Mouse (Mus musculus) embryonic facial prominence, embryonic 11.5 days (tissue): ENCODE measurements around the gene Ankrd17. TPM values are rescaled to one million over a fixed set of nuclear protein-coding genes. Genes with fewer than 3 reads are reported as not detected.

Experiments
- ATAC-seq: fragments of 200-750 bp; cut with Nextera tagmentation; replicated peaks from 2 replicates; pipeline ENCODE4 v1.8.0; 2017; ENCODE audit warnings: low read depth; ENCODE audit not compliant: insufficient number of reproducible peaks, low FRiP score, low TSS enrichment
- DNase-seq: peaks from one replicate; pipeline ENCODE4 v3.0.0-alpha.2; 2015; ENCODE audit warnings: low spot score
- H3K27ac ChIP-seq: fragments of 300-500 bp; sonication (generic); replicated peaks from 2 replicates; pipeline ENCODE4 v1.5.1; 2014; ENCODE audit warnings: mild to moderate bottlenecking, low read depth, low read length, control low read depth
- H3K27me3 ChIP-seq: fragments of 300-500 bp; sonication (generic); 2 replicates; pipeline ENCODE4 v1.6.1; 2014; ENCODE audit warnings: mild to moderate bottlenecking, low read length, moderate library complexity, mixed read lengths; ENCODE audit not compliant: control insufficient read depth, insufficient read depth
- H3K36me3 ChIP-seq: fragments of 300-500 bp; sonication (generic); replicated peaks from 2 replicates; pipeline ENCODE4 v1.6.1; 2014; ENCODE audit warnings: low read depth, mild to moderate bottlenecking, low read length, moderate library complexity, mixed read lengths; ENCODE audit not compliant: control insufficient read depth, insufficient read depth
- H3K4me1 ChIP-seq: fragments of 300-500 bp; sonication (generic); 2 replicates; pipeline ENCODE4 v1.6.1; 2014; ENCODE audit warnings: low read length, mixed read lengths; ENCODE audit not compliant: control insufficient read depth, insufficient read depth
- H3K4me2 ChIP-seq: fragments of 300-500 bp; sonication (generic); 2 replicates; pipeline ENCODE4 v1.6.1; 2014; ENCODE audit warnings: low read depth, mild to moderate bottlenecking, control low read depth, low read length, moderate library complexity
- H3K4me3 ChIP-seq: fragments of 300-500 bp; sonication (generic); 2 replicates; pipeline ENCODE4 v1.5.1; 2014; ENCODE audit warnings: low read depth, low read length, control low read depth
- H3K9ac ChIP-seq: fragments of 300-500 bp; sonication (generic); replicated peaks from 2 replicates; pipeline ENCODE4 v1.6.1; 2014; ENCODE audit warnings: mild to moderate bottlenecking, control low read depth, low read length
- H3K9me3 ChIP-seq: fragments of 300-500 bp; sonication (generic); replicated peaks from 2 replicates; pipeline ENCODE4 v1.6.1; 2016; ENCODE audit warnings: mild to moderate bottlenecking, low read length, inconsistent platforms, mixed read lengths; ENCODE audit not compliant: control insufficient read depth
- WGBS: fragments of 180-500 bp; shearing (Covaris S2); extraction: QIAGEN DNeasy Blood & Tissue Kit; methylation state at CpG from one replicate; pipeline ENCODE4 v1.1.7; 2014; 5-methylcytosine and 5-hydroxymethylcytosine counted together
- polyA plus RNA-seq: library from polyadenylated mRNA; unstranded; fragments of >200 nt; fragmentation: Nextera tagmentation; extraction: Ambion mirVana; gene quantifications from 2 replicates; pipeline ENCODE4 v1.2.1, GENCODE M21; 2014

The Ankrd17 gene
- polyA plus RNA-seq, 1 experiment from 2014 or later, result 27.8 TPM

- H3K27me3 ChIP-seq, result no peaks in the 10 kb centered on the region
- H3K9ac ChIP-seq, result no peak overlapping the region
- DNase-seq (no peak), ATAC-seq (no peak)
- H3K4me1 ChIP-seq, result no peaks in the 10 kb centered on the region
- no peak overlapping the region for H3K27ac ChIP-seq
- WGBS, result 94% methylated on average over 3 of the region's 3 CpGs
- H3K36me3 ChIP-seq, result no peaks in the 10 kb centered on the region
- no peak overlapping the region for H3K4me3 ChIP-seq
- H3K4me2 ChIP-seq, result no peak overlapping the region
- no peaks in the 10 kb centered on the region for H3K9me3 ChIP-seq
These were observed 19.5 kb downstream of the Ankrd17 start for GRCm38 (mm10) chr5:90346877-90347276.

GRCm38 (mm10) chr5:90340847-90341246 is 25.5 kb downstream of the Ankrd17 start:
- no peaks in the 10 kb centered on the region for H3K4me1 ChIP-seq
- H3K4me2 ChIP-seq, result no peak overlapping the region
- no peak overlapping the region for H3K27ac ChIP-seq
- ATAC-seq, result no peak
- 79% methylated on average over 4 of the region's 4 CpGs for WGBS
- no peaks in the 10 kb centered on the region for H3K27me3 ChIP-seq
- no peaks in the 10 kb centered on the region for H3K36me3 ChIP-seq
- no peaks in the 10 kb centered on the region for H3K9me3 ChIP-seq
- H3K9ac ChIP-seq, result no peak overlapping the region
- DNase-seq, result no peak
- H3K4me3 ChIP-seq, result no peak overlapping the region

GRCm38 (mm10) chr5:90339953-90340343 is 26.4 kb downstream of the Ankrd17 start:
- H3K36me3 ChIP-seq, result no peaks in the 10 kb centered on the region
- no peak for ATAC-seq
- WGBS, result 93% methylated on average over 1 of the region's 1 CpGs
- H3K4me3 ChIP-seq, result no peak overlapping the region
- H3K9ac ChIP-seq, result no peak overlapping the region
- H3K27ac ChIP-seq, result no peak overlapping the region
- no peaks in the 10 kb centered on the region for H3K27me3 ChIP-seq
- no peaks in the 10 kb centered on the region for H3K9me3 ChIP-seq
- DNase-seq, result no peak
- H3K4me1 ChIP-seq, result no peaks in the 10 kb centered on the region
- H3K4me2 ChIP-seq, result no peak overlapping the region

GRCm38 (mm10) chr5:90339129-90339952 is 27.0 kb downstream of the Ankrd17 start:
- no peak overlapping the region for H3K9ac ChIP-seq

GRCm38 (mm10) chr5:90338177-90339091 is 27.9 kb downstream of the Ankrd17 start:
- Histone ChIP-seq H3K27me3 (no peaks in the 10 kb centered on the region), H3K4me1 (no peaks in the 10 kb centered on the region), H3K4me3 (no peak overlapping the region), H3K27ac (no peak overlapping the region), H3K36me3 (no peaks in the 10 kb centered on the region), H3K9me3 (no peaks in the 10 kb centered on the region), H3K9ac (no peak overlapping the region), H3K4me2 (no peak overlapping the region)
- ATAC-seq, result no peak
- no peak for DNase-seq
- 71% methylated on average over 7 of the region's 7 CpGs for WGBS

More at GRCm38 (mm10) chr5:90339129-90339952, 27.0 kb downstream of the Ankrd17 start:
- Histone ChIP-seq H3K4me3 (no peak overlapping the region), H3K27me3 (no peaks in the 10 kb centered on the region), H3K4me2 (no peak overlapping the region; the same call in 1 of the 2 replicates), H3K36me3 (no peaks in the 10 kb centered on the region), H3K9me3 (no peaks in the 10 kb centered on the region), H3K27ac (no peak overlapping the region), H3K4me1 (no peaks in the 10 kb centered on the region)
- DNase-seq (peak; percentile 70), ATAC-seq (0 out of 2 replicates have a peak, but pooled peaks have one; percentile 52)
- WGBS, result 23% methylated on average over 5 of the region's 5 CpGs

GRCm38 (mm10) chr5:90332478-90332877 is 33.9 kb downstream of the Ankrd17 start:
- Histone ChIP-seq H3K27me3 (no peaks in the 10 kb centered on the region), H3K36me3 (no peaks in the 10 kb centered on the region), H3K4me2 (no peak overlapping the region), H3K9ac (no peak overlapping the region), H3K27ac (no peak overlapping the region), H3K4me1 (no peaks in the 10 kb centered on the region), H3K9me3 (no peaks in the 10 kb centered on the region), H3K4me3 (no peak overlapping the region)
- DNase-seq (no peak), ATAC-seq (no peak)
- WGBS, result 95% methylated on average over 2 of the region's 2 CpGs

- H3K27me3 ChIP-seq, result no peaks in the 10 kb centered on the region
- DNase-seq, result no peak
- H3K9me3 ChIP-seq, result no peaks in the 10 kb centered on the region
- H3K27ac ChIP-seq, result no peak overlapping the region
- no peak overlapping the region for H3K4me3 ChIP-seq
- no peaks in the 10 kb centered on the region for H3K4me1 ChIP-seq
- no peak for ATAC-seq
- H3K9ac ChIP-seq, result no peak overlapping the region
- no peaks in the 10 kb centered on the region for H3K36me3 ChIP-seq
- no peak overlapping the region for H3K4me2 ChIP-seq
- WGBS, result 76% methylated on average over 1 of the region's 1 CpGs
These were observed 35.3 kb downstream of the Ankrd17 start for GRCm38 (mm10) chr5:90331071-90331470.

GRCm38 (mm10) chr5:90298396-90298795 is 68.0 kb downstream of the Ankrd17 start:
- 95% methylated on average over 11 of the region's 11 CpGs for WGBS

More at GRCm38 (mm10) chr5:90298396-90298795, 68.0 kb downstream of the Ankrd17 start:
- no peak overlapping the region for H3K4me3 ChIP-seq
- no peaks in the 10 kb centered on the region for H3K4me1 ChIP-seq
- DNase-seq, result no peak
- H3K27me3 ChIP-seq, result no peaks in the 10 kb centered on the region
- H3K9ac ChIP-seq, result no peak overlapping the region
- H3K9me3 ChIP-seq, result no peaks in the 10 kb centered on the region
- no peaks in the 10 kb centered on the region; the same call in 1 of the 2 replicates for H3K36me3 ChIP-seq
- no peak for ATAC-seq
- no peak overlapping the region for H3K27ac ChIP-seq
- no peak overlapping the region for H3K4me2 ChIP-seq
